In genomic region chr8:70376275-70376741, GRCm38 (mm10) we compare ENCODE assay signal across 9 mouse cellular contexts. TPM values are rescaled to one million over a fixed set of nuclear protein-coding genes. Genes with fewer than 3 reads are reported as not detected.
DNase-seq lines count a peak whose midpoint lies in the region; ATAC-seq lines count a peak whose summit lies in the region.
"Had no signal": no experiment of that assay in that cellular context is flagged by ENCODE, and none has a peak within 500 bp of the region (broad histone marks: within the 10 kb centered on the region; RNA-seq: fewer than 3 reads in every experiment).

No protein-coding gene starts in this region.

- H3K36me3 ChIP-seq in heart, embryonic 14.5 days (ENCODE audit: control insufficient read depth, insufficient read depth, low read length) = no peaks in the 10 kb centered on the region
- no peaks in the 10 kb centered on the region for H3K36me3 ChIP-seq in midbrain, embryonic 11.5 days (ENCODE audit: control insufficient read depth, insufficient read depth, low read length)

- H3K27ac ChIP-seq in heart, embryonic 14.5 days (replicated peaks in 1 of 2; ENCODE audit: control insufficient read depth in 1 of 2, insufficient read depth in 1 of 2, low read depth in 2 of 2, low read length in 2 of 2) = no peak overlapping the region
- no peak overlapping the region for H3K27ac ChIP-seq in midbrain, embryonic 11.5 days (ENCODE audit: low read depth, low read length)

- 9% methylated on average over 37 of the region's 37 CpGs for WGBS in heart, embryonic 14.5 days
- WGBS in midbrain, embryonic 11.5 days = 8% methylated on average over 37 of the region's 37 CpGs

- no peak for DNase-seq in heart, adult 11 months
- DNase-seq in ZHBTc4 (ENCODE audit: low read depth, low spot score) = peak; percentile 49
- DNase-seq in induced T-regulatory cell, adult 2 months (ENCODE audit: low read depth) = peak; percentile 54
- peak; percentile 89 for DNase-seq in midbrain, embryonic 11.5 days (ENCODE audit: low spot score, missing footprints)
- no peak for DNase-seq in left cerebral cortex, adult 11 months (ENCODE audit: low spot score)
- DNase-seq in natural killer cell, adult 2 months (ENCODE audit: low spot score in 2 of 2) = no peak
- no peak for DNase-seq in spleen, adult 12 weeks (ENCODE audit: low spot score)

- H3K27me3 ChIP-seq in heart, embryonic 14.5 days (ENCODE audit: control insufficient read depth, insufficient read depth, low read length) = peaks cover 82% of the 10 kb centered on the region
- peaks cover 70% of the 10 kb centered on the region for H3K27me3 ChIP-seq in midbrain, embryonic 11.5 days (ENCODE audit: control insufficient read depth, insufficient read depth, low read length)

- peaks cover 12 to 29% of the 10 kb centered on the region in 2 experiments; a peak in 3 of 4 replicates for H3K4me1 ChIP-seq in heart, embryonic 14.5 days (ENCODE audit: control insufficient read depth in 2 of 2, insufficient read depth in 2 of 2, low read length in 2 of 2)
- H3K4me1 ChIP-seq in midbrain, embryonic 11.5 days (ENCODE audit: control insufficient read depth, insufficient read depth, low read length) = peaks cover 8% of the 10 kb centered on the region

- H3K9ac ChIP-seq in heart, embryonic 14.5 days (ENCODE audit: low read length) = no peak overlapping the region
- H3K9ac ChIP-seq in midbrain, embryonic 11.5 days (ENCODE audit: low read length) = no peak overlapping the region

- no peak for ATAC-seq in heart, embryonic 14.5 days (ENCODE audit: insufficient number of reproducible peaks, insufficient read depth, low FRiP score, low read depth)
- ATAC-seq in midbrain, embryonic 11.5 days (ENCODE audit: low FRiP score) = no peak

- H3K4me3 ChIP-seq in heart, embryonic 14.5 days (ENCODE audit: control insufficient read depth in 1 of 2, insufficient read depth in 1 of 2, low read depth in 1 of 2, low read length in 2 of 2) = no peak overlapping the region
- H3K4me3 ChIP-seq in midbrain, embryonic 11.5 days (ENCODE audit: low read depth, low read length) = 0 out of 2 replicates have a peak overlapping the region, but pooled peaks have one; percentile 3
- H3K4me3 ChIP-seq: myocyte had no signal

- H3K9me3 ChIP-seq in heart, embryonic 14.5 days (ENCODE audit: control insufficient read depth, low read length) = 0 out of 2 replicates have a peak, but pooled peaks cover 2% of the 10 kb centered on the region
- H3K9me3 ChIP-seq in midbrain, embryonic 11.5 days (ENCODE audit: control insufficient read depth, low read length) = no peaks in the 10 kb centered on the region

- peak overlapping the region; percentile 9; the same call in 1 of the 2 replicates for H3K4me2 ChIP-seq in heart, embryonic 14.5 days (ENCODE audit: low read length)
- no peak overlapping the region for H3K4me2 ChIP-seq in midbrain, embryonic 11.5 days

RNA-seq across cellular contexts. Expression of gene Comp, which starts 3.0 kb away (rescaled TPM):
- 3.0 and 4.6 TPM in 2 replicates for polyA plus RNA-seq in heart, embryonic 14.5 days (2014; fragmentation: Nextera tagmentation; extraction: Ambion mirVana)
- polyA plus RNA-seq in midbrain, embryonic 11.5 days (2014; fragmentation: Nextera tagmentation; extraction: Ambion mirVana) = 0.21 TPM in 1 of 2 replicates, not detected in the other

RNA-seq across cellular contexts. Expression of gene Upf1, which starts 23.2 kb away (rescaled TPM):
- 14.2 and 18.1 TPM in 2 replicates for polyA plus RNA-seq in heart, embryonic 14.5 days (2014; fragmentation: Nextera tagmentation; extraction: Ambion mirVana)
- polyA plus RNA-seq in midbrain, embryonic 11.5 days (2014; fragmentation: Nextera tagmentation; extraction: Ambion mirVana) = 19.6 and 19.8 TPM in 2 replicates

RNA-seq across cellular contexts. Expression of gene Gdf1, which starts 46.7 kb away (rescaled TPM):
- 0.57 TPM in 1 of 2 replicates, not detected in the other for polyA plus RNA-seq in heart, embryonic 14.5 days (2014; fragmentation: Nextera tagmentation; extraction: Ambion mirVana)
- polyA plus RNA-seq in midbrain, embryonic 11.5 days (2014; fragmentation: Nextera tagmentation; extraction: Ambion mirVana) = 0.43 and 1.3 TPM in 2 replicates

Comparison
In these comparisons a context has a peak if more than half of its experiments do, and no peak if none do; other contexts are left out.
1. DNase-seq: peak in ZHBTc4 (single experiment), induced T-regulatory cell, adult 2 months (single experiment) and midbrain, embryonic 11.5 days (single experiment); none in heart, adult 11 months (single experiment), left cerebral cortex, adult 11 months (single experiment), natural killer cell, adult 2 months (0 of 2) and spleen, adult 12 weeks (single experiment).